Mouse (Mus musculus) layer of hippocampus, adult 9-10 months (tissue): ENCODE data around the gene Taf1b.

Source experiments
- DNase-seq: peaks from one replicate; pipeline ENCODE4 v3.0.0; 2022; ENCODE audit warnings: low spot score

Gene Taf1b

GRCm38 (mm10) chr12:24552531-24552930 is 54.4 kb downstream of the Taf1b start:
- DNase-seq: no peak

- DNase-seq: no peak
Observed at GRCm38 (mm10) chr12:24555976-24556375, 57.8 kb downstream of the Taf1b start.

DNA sequence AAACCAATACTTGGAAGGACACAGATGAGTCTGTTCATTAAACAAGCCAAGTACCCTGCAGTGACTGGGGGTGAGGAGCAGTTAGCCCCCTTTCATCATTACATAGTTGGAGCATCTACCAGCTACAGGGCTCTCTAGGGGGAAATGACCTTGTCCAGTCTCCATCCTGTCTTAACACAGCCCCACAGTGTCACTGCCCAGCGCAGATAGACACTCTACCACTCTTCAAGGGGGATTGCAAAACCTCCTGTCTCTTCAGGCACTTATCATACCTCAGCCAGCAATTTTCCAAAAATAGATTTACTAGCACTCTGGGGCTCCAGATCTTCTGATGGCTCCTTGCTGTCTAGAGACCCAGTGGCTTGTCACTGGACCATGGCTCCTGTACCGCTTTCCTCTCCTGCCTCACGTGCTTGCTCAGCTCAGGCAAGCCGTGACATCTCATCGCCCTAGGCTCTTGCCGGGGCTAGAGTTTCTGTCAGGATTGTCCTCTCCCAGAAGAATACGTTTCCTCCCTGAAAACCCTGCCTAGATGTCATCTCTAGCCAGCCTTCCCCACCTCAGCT is 65.3 kb downstream of the Taf1b start:
- no peak for DNase-seq

GRCm38 (mm10) chr12:24565311-24565710 is 67.2 kb downstream of the Taf1b start:
- DNase-seq: no peak

DNA sequence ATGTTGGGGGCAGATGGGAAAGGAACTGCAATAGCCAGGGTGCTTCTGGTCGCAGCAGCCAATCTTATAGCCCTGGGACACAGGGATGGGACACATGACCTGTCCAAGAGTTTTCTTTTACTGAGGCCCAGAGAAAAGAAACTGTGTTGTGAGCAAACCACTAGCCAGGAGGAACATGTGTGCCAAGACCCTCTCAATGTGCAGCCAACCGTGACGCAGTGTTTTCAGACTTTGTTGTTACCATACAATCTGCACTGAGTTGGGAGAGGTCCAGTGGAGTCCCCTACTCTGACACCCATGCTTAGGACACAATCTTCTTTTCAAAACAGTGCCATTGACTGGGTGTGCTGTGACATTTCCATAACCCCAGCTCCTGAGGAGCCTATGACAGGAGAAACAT is 69.4 kb downstream of the Taf1b start:
- DNase-seq: no peak

DNA sequence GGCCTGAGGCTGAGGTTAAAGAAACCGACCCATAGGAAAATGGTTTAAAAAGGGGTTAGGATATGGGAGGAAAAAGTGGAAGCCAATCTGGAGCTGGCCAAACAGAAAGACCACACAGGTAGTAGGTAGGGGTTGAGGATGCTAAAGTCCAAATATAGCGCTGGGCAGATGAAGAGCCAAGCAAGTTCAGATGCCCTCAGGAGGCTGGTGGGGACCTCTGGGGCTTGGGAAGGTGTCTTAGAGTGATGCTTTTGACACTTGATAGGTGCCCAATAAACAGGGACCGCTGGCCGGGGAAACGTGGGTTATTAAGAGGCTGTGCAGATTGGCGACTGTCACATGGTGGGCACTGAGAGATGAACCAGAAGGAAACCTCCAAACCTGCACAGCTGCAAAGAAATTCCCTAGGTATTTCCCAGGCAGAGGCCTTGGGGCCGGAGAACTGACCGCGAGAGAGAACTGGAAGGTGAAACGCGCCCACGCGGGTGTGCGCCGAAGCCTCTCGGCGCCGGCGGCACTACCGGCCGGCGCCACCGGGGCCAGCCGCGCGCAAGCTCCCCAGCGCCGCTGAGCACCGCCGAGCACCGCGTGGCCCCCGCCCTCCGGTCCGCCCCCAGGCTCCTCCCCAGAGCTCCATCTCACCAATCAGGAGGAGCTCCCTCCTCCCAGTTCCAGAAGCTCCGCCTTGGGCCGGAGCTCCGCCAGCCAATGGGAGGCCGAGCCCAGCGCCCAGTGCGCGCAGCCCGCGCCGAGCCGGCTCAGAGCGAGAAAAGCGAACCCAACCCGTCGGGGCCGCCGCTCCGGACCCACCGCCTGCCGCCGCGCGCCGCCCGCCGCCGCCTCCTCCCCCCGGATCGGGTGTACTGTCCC is 73.6 kb downstream of the Taf1b start, which contains the start of gene Grhl1:
TSS of gene Grhl1 (plus strand) at position 761 of the 870 bp plus-strand sequence.
- DNase-seq: peak; percentile 76

GRCm38 (mm10) chr12:24572421-24573274 is 74.5 kb downstream of the Taf1b start:
- no peak for DNase-seq

GRCm38 (mm10) chr12:24573275-24573580 is 75.1 kb downstream of the Taf1b start:
- DNase-seq: no peak

GRCm38 (mm10) chr12:24574870-24575269 is 76.7 kb downstream of the Taf1b start:
- DNase-seq: no peak

GRCm38 (mm10) chr12:24580452-24580851 is 82.3 kb downstream of the Taf1b start:
- no peak for DNase-seq

GRCm38 (mm10) chr12:24580996-24581683 is 83.0 kb downstream of the Taf1b start:
- no peak for DNase-seq

DNA sequence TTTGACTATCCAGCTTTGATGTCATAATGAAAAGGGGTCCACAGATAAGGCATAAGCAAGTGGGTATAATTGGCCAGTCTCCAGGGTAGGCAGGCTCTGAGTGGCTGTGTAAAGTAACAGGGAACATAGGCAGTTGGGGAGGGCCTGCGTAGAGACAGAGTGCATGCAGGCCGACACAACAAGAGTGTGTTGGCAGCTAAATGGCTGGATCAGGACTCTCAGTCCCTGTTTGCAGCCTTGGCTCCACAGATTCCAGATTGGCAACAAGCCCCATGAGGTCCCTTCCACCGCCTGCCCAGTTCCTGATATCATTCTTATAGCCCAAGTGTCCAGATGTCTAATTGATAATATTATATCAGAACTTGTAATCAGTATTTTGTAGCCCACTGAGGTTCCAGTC is 85.5 kb downstream of the Taf1b start:
- DNase-seq: no peak

DNA sequence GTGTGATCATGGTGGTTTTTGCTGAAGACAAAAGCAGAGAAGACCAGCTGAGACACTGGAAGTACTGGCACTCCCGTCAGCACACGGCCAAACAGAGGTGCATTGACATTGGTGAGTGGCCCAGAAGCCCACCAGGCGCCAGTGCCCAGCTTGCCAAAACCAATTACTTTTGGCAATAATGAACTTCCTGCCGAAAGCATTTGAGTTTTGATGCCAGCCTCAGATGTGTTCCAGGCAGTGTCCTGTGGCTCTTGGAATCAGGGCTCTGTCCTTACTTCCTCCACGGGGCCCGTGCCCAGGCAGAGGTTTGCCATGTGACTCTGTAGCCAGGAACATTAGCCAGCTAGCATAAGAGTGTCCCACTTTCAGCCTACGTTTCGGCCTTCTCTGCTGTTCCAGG is 86.7 kb downstream of the Taf1b start:
- no peak for DNase-seq

GRCm38 (mm10) chr12:24586193-24586592 is 88.0 kb downstream of the Taf1b start:
- DNase-seq: no peak

DNA sequence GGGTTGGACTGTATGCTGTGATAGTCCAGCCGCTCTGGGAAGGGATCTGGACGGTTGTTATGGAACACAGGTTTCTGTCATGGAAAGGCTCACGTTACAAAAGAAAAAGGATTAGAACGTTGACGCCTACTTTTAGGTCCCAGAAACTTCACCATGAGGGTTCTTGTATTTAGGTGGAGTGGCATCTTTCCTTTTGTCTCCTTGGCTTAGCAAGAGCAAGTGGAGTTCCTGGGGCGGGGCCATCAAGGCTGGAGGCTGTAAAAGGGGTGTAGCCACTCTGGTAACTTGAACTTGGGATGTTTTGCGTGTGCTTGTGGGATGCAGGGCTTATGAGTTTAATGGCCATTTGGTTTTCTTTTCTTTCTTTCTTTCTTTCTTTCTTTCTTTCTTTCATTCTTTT is 92.2 kb downstream of the Taf1b start:
- DNase-seq: no peak

DNA sequence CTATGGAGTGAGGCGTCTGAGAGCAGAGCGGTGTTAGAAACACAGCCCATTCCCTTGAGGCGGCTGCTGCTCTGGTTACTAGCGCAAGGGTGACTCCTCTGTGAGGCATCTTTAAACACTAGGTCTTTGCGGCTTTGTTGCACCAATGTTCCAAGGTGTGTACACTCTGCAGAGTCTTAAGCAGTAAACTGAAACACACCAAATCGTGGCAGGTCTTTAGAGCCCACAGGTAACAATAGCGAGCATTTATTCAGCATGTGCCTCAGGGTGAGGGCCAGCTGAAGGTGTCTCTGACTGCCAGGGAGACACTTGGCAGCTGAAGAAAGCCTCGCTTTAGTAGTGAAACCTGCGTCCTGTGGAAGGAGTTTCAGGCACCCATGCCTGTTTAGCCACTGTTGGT is 93.9 kb downstream of the Taf1b start:
- DNase-seq: no peak

DNA sequence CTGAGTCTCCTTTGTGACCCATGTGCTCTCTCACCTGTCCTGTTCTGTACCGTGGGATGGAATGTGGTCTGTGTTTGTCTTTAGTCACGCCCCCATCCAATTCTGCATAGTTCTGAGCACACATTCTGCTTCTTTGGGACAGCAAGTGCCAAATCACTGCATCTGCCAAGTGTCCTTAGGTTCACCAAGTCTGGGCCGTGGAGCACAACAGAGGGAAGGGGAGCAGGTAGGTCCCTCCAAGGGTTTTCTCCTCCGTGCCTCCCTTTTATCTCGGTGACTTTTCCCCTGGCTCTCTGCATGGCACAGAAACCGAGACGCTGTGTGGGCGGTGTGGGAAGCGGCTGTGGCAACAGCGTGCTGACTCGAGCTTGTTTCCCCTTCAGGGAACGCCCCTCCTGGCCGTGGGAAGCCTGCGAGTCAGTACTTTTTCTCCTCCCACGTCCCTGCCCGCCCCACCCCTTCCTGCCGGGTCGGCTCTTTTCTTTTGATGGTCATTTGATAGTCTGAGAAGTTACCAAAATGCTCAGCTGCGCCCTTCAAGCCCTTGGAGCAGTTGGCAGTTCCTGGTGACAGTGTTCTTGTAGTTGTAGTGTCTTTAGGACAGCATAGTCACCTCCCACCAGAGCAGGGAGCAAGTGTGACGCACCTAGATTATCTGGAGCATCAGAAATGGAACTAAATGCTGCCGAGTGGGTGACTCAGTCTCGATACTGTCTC is 95.0 kb downstream of the Taf1b start:
- DNase-seq: no peak

GRCm38 (mm10) chr12:24597376-24597775 is 99.2 kb downstream of the Taf1b start:
- no peak for DNase-seq

GRCm38 (mm10) chr12:24599366-24599895 is 101.3 kb downstream of the Taf1b start:
- no peak for DNase-seq

DNA sequence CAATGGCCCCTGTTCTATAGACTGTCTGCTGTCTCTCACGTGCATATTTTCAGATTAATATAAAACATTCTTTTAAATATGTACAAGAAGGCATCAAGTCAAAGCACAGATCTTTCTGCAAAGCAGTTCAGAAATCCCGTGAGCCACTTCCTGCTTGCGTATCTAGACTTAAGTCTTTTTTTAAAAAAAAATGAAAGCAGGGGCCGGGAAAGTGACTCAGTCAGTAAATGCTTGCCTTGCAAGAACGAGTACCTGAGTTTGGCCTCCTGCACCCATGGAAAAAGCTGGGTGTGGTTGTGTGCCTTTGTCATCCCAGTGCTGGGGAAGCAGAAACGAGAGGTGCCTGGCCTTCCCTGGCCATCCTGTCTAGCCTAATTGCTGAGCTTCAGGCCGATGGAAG is 101.9 kb downstream of the Taf1b start:
- no peak for DNase-seq

DNA sequence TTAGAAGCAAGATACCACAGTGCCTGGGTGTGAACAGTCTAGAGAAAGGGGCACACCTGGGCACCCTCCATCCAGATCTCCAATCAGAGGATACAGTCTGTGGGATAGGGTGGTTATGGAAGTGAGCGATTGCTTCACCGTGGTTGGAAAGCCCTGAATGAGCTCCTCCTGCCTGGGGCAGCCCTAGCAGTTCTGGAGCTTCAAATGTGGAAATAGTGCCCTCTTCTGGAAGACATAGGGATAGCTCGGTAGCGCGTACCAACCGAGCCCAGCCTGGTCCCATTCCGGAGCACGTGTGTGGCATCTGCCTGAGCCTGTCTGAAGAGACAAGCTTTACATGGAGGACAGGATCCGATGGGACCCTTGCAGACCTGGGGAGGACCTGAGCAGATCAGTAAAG is 102.6 kb downstream of the Taf1b start:
- DNase-seq: peak; percentile 87
